Mouse (Mus musculus) liver, postnatal 0 days (tissue): Measurements from ENCODE around the gene Tbc1d8.

Experiments used
- CTCF ChIP-seq: sonication (generic); IDR thresholded peaks from 2 replicates; pipeline ENCODE4 v1.5.1; 2016; ENCODE audit warnings: antibody characterized with exemption, low read depth
- EP300 ChIP-seq: IDR thresholded peaks from 2 replicates; pipeline ENCODE4 v1.6.1; 2016; ENCODE audit warnings: antibody characterized with exemption, low read depth, mild to moderate bottlenecking

DNA sequence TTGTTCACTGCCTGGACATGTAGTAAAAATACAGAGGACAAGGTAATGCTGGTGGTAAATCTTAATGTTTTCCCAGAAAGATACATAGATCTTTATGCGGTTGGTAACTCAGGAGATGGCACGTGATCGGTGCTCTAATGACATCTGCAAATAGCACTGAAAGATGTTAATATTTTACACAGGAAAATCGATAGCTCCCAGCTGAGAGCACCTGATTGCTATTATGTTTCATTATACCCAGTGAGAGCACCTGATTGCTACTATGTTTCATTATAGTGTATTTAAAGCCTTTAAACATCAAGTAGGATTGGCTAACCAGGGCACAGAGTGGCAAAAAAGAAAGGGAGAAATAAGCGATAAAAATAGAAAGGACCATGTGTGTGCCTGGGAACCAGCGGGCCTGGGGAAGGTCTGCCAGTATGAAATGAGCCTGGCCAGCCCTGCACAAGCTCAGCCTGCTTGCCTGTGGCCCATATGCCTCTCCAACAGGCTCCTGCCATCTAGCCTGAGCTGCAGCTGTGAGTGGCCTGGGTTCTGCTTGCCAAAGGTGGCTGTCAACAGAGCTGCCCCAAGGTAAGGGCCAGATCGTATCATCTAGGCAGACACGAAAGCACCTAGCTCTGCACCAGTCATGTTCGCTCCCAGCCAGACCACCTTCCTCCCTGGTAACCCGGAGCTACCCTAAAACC lies 36.9 kb upstream of the Tbc1d8 start:
- TF ChIP-seq EP300 = no peak
- no peak for TF ChIP-seq CTCF
